Mouse (Mus musculus): ENCODE results near the gene Disp3.
A peak's percentile ranks its signal among the peaks of the same experiment; 100 is the strongest.

Gene Disp3

GRCm38 (mm10) chr4:148291080-148291479 is 3.3 kb upstream of the Disp3 start:
- no peak for DNase-seq (ENCODE audit: low read depth, low spot score)

- DNase-seq (ENCODE audit: low read depth, low spot score), result no peak
Observed at GRCm38 (mm10) chr4:148288055-148288549, 337 bp upstream of the Disp3 start.

GRCm38 (mm10) chr4:148287041-148287440 is 724 bp downstream of the Disp3 start:
- DNase-seq (ENCODE audit: low read depth, low spot score), result no peak

GRCm38 (mm10) chr4:148286226-148287031 is 1.3 kb downstream of the Disp3 start:
- DNase-seq (ENCODE audit: low read depth, low spot score), result peak; percentile 39

GRCm38 (mm10) chr4:148284219-148284618 is 3.5 kb downstream of the Disp3 start:
- DNase-seq (ENCODE audit: low read depth, low spot score), result no peak

- DNase-seq (ENCODE audit: low read depth, low spot score), result no peak
Observed at GRCm38 (mm10) chr4:148276816-148277491, 10.8 kb downstream of the Disp3 start.

- DNase-seq (ENCODE audit: low read depth, low spot score), result no peak
Observed at GRCm38 (mm10) chr4:148274671-148275070, 13.1 kb downstream of the Disp3 start.

- DNase-seq (ENCODE audit: low read depth, low spot score), result no peak
Observed at GRCm38 (mm10) chr4:148273229-148273628, 14.5 kb downstream of the Disp3 start.

- DNase-seq (ENCODE audit: low read depth, low spot score), result no peak
Observed at GRCm38 (mm10) chr4:148271656-148272055, 16.1 kb downstream of the Disp3 start.

GRCm38 (mm10) chr4:148266973-148267507 is 20.7 kb downstream of the Disp3 start:
- no peak for DNase-seq (ENCODE audit: low read depth, low spot score)

GRCm38 (mm10) chr4:148259941-148260340 is 27.8 kb downstream of the Disp3 start:
- DNase-seq (ENCODE audit: low read depth, low spot score), result no peak

- no peak for DNase-seq (ENCODE audit: low read depth, low spot score)
Observed at GRCm38 (mm10) chr4:148249341-148249740, 38.4 kb downstream of the Disp3 start.

GRCm38 (mm10) chr4:148240387-148240786 is 47.4 kb downstream of the Disp3 start:
- no peak for DNase-seq (ENCODE audit: low read depth, low spot score)

- DNase-seq (ENCODE audit: low read depth, low spot score), result no peak
Observed at GRCm38 (mm10) chr4:148239474-148240130, 48.2 kb downstream of the Disp3 start.

GRCm38 (mm10) chr4:148238919-148239318 is 48.8 kb downstream of the Disp3 start:
- DNase-seq (ENCODE audit: low read depth, low spot score), result no peak

GRCm38 (mm10) chr4:148238218-148238617 is 49.5 kb downstream of the Disp3 start:
- DNase-seq (ENCODE audit: low read depth, low spot score), result no peak

GRCm38 (mm10) chr4:148236664-148237063 is 51.1 kb downstream of the Disp3 start:
- no peak for DNase-seq (ENCODE audit: low read depth, low spot score)

- no peak for DNase-seq (ENCODE audit: low read depth, low spot score)
Observed at GRCm38 (mm10) chr4:148233061-148233460, 54.7 kb downstream of the Disp3 start.

GRCm38 (mm10) chr4:148232615-148233014 is 55.1 kb downstream of the Disp3 start:
- DNase-seq (ENCODE audit: low read depth, low spot score), result no peak

GRCm38 (mm10) chr4:148232124-148232523 is 55.6 kb downstream of the Disp3 start:
- DNase-seq (ENCODE audit: low read depth, low spot score), result no peak

- DNase-seq (ENCODE audit: low read depth, low spot score), result peak; percentile 61
Observed at GRCm38 (mm10) chr4:148229646-148230045, 58.1 kb downstream of the Disp3 start.

- no peak for DNase-seq (ENCODE audit: low read depth, low spot score)
Observed at GRCm38 (mm10) chr4:148222983-148223382, 64.8 kb downstream of the Disp3 start.

Data from 3T3-L1 (cell line).